Mouse (Mus musculus) limb, embryonic 15.5 days (tissue): ENCODE results near the gene Rad51b. TPM values are rescaled to one million over a fixed set of nuclear protein-coding genes. Genes with fewer than 3 reads are reported as not detected.

Experiments used
- ATAC-seq: fragments of 200-750 bp; cut with Nextera tagmentation; 2 replicates; pipeline ENCODE4 v1.8.0; 2017; ENCODE audit warnings: low read depth, moderate TSS enrichment; ENCODE audit not compliant: insufficient number of reproducible peaks, low FRiP score, low TSS enrichment
- H3K27ac ChIP-seq: fragments of 300-500 bp; sonication (generic); 2 replicates; pipeline ENCODE4 v1.5.1; 2015; ENCODE audit warnings: moderate library complexity, mild to moderate bottlenecking, inconsistent platforms
- H3K27me3 ChIP-seq: fragments of 300-500 bp; sonication (generic); 2 replicates; pipeline ENCODE4 v1.6.1; 2015; ENCODE audit warnings: inconsistent platforms
- H3K36me3 ChIP-seq: fragments of 300-500 bp; sonication (generic); 2 replicates; pipeline ENCODE4 v1.6.1; 2015; ENCODE audit warnings: inconsistent platforms
- H3K4me1 ChIP-seq: fragments of 300-500 bp; sonication (generic); 2 replicates; pipeline ENCODE4 v1.6.1; 2015; ENCODE audit warnings: inconsistent platforms
- H3K4me2 ChIP-seq: fragments of 300-500 bp; sonication (generic); 2 replicates; pipeline ENCODE4 v1.6.1; 2015; ENCODE audit warnings: mild to moderate bottlenecking, inconsistent platforms
- H3K4me3 ChIP-seq: fragments of 300-500 bp; sonication (generic); 2 replicates; pipeline ENCODE4 v1.5.1; 2015; ENCODE audit warnings: mild to moderate bottlenecking, inconsistent platforms
- H3K9ac ChIP-seq: fragments of 300-500 bp; sonication (generic); 2 replicates; pipeline ENCODE4 v1.6.1; 2015; ENCODE audit warnings: inconsistent platforms
- H3K9me3 ChIP-seq: fragments of 300-500 bp; sonication (generic); 2 replicates; pipeline ENCODE4 v1.6.1; 2016; ENCODE audit warnings: inconsistent platforms
- WGBS: fragments of 180-500 bp; shearing (Covaris S2); methylation state at CpG from one replicate; pipeline ENCODE4 v1.1.7; 2015; 5-methylcytosine and 5-hydroxymethylcytosine counted together
- polyA plus RNA-seq: library from polyadenylated mRNA; unstranded; fragments of >200 nt; fragmentation: Nextera tagmentation; extraction: Ambion mirVana; gene quantifications from 2 replicates; pipeline ENCODE4 v1.2.1, GENCODE M21; 2015

The Rad51b gene
- polyA plus RNA-seq, 1 experiment from 2014 or later, result 5.2 TPM

- ATAC-seq, result no peak
- H3K4me2 ChIP-seq, result no peak overlapping the region
- H3K4me3 ChIP-seq, result no peak overlapping the region
- no peaks in the 10 kb centered on the region for H3K27me3 ChIP-seq
- WGBS, result 82% methylated on average over 7 of the region's 7 CpGs
- H3K9ac ChIP-seq, result no peak overlapping the region
- H3K9me3 ChIP-seq, result no peaks in the 10 kb centered on the region
- H3K4me1 ChIP-seq, result peaks cover 12% of the 10 kb centered on the region; the same call in 1 of the 2 replicates
- no peak overlapping the region for H3K27ac ChIP-seq
- no peaks in the 10 kb centered on the region for H3K36me3 ChIP-seq
Observed at GRCm38 (mm10) chr12:79768741-79769322, 471.8 kb downstream of the Rad51b start.

GRCm38 (mm10) chr12:79769763-79770162 is 472.7 kb downstream of the Rad51b start:
- Histone ChIP-seq H3K4me3 (no peak overlapping the region), H3K9me3 (no peaks in the 10 kb centered on the region), H3K4me2 (no peak overlapping the region), H3K36me3 (no peaks in the 10 kb centered on the region), H3K27me3 (no peaks in the 10 kb centered on the region), H3K9ac (no peak overlapping the region), H3K4me1 (peaks cover 12% of the 10 kb centered on the region; the same call in 1 of the 2 replicates), H3K27ac (no peak overlapping the region)
- WGBS, result 93% methylated on average over 9 of the region's 9 CpGs
- no peak for ATAC-seq

- no peak for ATAC-seq
- H3K9ac ChIP-seq, result no peak overlapping the region
- H3K4me3 ChIP-seq, result no peak overlapping the region
- no peaks in the 10 kb centered on the region for H3K36me3 ChIP-seq
- no peak overlapping the region for H3K27ac ChIP-seq
- no peaks in the 10 kb centered on the region for H3K27me3 ChIP-seq
- H3K9me3 ChIP-seq, result no peaks in the 10 kb centered on the region
- H3K4me1 ChIP-seq, result peaks cover 12% of the 10 kb centered on the region; the same call in 1 of the 2 replicates
- 92% methylated on average over 4 of the region's 4 CpGs for WGBS
- no peak overlapping the region for H3K4me2 ChIP-seq
Observed at GRCm38 (mm10) chr12:79771194-79771593, 474.1 kb downstream of the Rad51b start.

GRCm38 (mm10) chr12:79771741-79772140 is 474.7 kb downstream of the Rad51b start:
- no peak overlapping the region for H3K4me3 ChIP-seq
- no peak for ATAC-seq
- H3K4me1 ChIP-seq, result peaks cover 14% of the 10 kb centered on the region
- H3K9ac ChIP-seq, result no peak overlapping the region
- no peaks in the 10 kb centered on the region for H3K27me3 ChIP-seq
- WGBS, result 72% methylated on average over 3 of the region's 3 CpGs
- no peaks in the 10 kb centered on the region for H3K9me3 ChIP-seq
- H3K27ac ChIP-seq, result no peak overlapping the region
- H3K4me2 ChIP-seq, result no peak overlapping the region
- no peaks in the 10 kb centered on the region for H3K36me3 ChIP-seq

GRCm38 (mm10) chr12:79773246-79773645 is 476.2 kb downstream of the Rad51b start:
- H3K36me3 ChIP-seq, result no peaks in the 10 kb centered on the region
- H3K27ac ChIP-seq, result peak overlapping the region; percentile 76
- 62% methylated on average over 4 of the region's 4 CpGs for WGBS
- H3K4me1 ChIP-seq, result peaks cover 23% of the 10 kb centered on the region
- H3K27me3 ChIP-seq, result no peaks in the 10 kb centered on the region
- no peak overlapping the region for H3K4me2 ChIP-seq
- H3K9me3 ChIP-seq, result no peaks in the 10 kb centered on the region
- H3K9ac ChIP-seq, result no peak overlapping the region
- no peak for ATAC-seq
- H3K4me3 ChIP-seq, result no peak overlapping the region

- no peaks in the 10 kb centered on the region for H3K9me3 ChIP-seq
- H3K4me2 ChIP-seq, result no peak overlapping the region
- H3K4me3 ChIP-seq, result no peak overlapping the region
- H3K27ac ChIP-seq, result peak overlapping the region; percentile 9; the same call in 1 of the 2 replicates
- WGBS, result 62% methylated on average over 4 of the region's 4 CpGs
- no peak for ATAC-seq
- no peaks in the 10 kb centered on the region for H3K36me3 ChIP-seq
- H3K27me3 ChIP-seq, result no peaks in the 10 kb centered on the region
- H3K4me1 ChIP-seq, result peaks cover 23% of the 10 kb centered on the region
- H3K9ac ChIP-seq, result no peak overlapping the region
Observed at GRCm38 (mm10) chr12:79774571-79774970, 477.5 kb downstream of the Rad51b start.

GRCm38 (mm10) chr12:79776828-79777227 is 479.7 kb downstream of the Rad51b start:
- no peak overlapping the region for H3K4me2 ChIP-seq
- ATAC-seq, result no peak
- H3K27ac ChIP-seq, result peak overlapping the region; percentile 40; the same call in 1 of the 2 replicates
- H3K4me3 ChIP-seq, result no peak overlapping the region
- H3K9me3 ChIP-seq, result no peaks in the 10 kb centered on the region
- H3K27me3 ChIP-seq, result no peaks in the 10 kb centered on the region
- H3K4me1 ChIP-seq, result peaks cover 32% of the 10 kb centered on the region
- no peaks in the 10 kb centered on the region for H3K36me3 ChIP-seq
- 58% methylated on average over 5 of the region's 5 CpGs for whole genome bisulfite sequencing
- no peak overlapping the region for H3K9ac ChIP-seq

GRCm38 (mm10) chr12:79780745-79781144 is 483.7 kb downstream of the Rad51b start:
- H3K36me3 ChIP-seq, result no peaks in the 10 kb centered on the region
- no peaks in the 10 kb centered on the region for H3K27me3 ChIP-seq
- H3K27ac ChIP-seq, result peak overlapping the region; percentile 69
- H3K4me3 ChIP-seq, result no peak overlapping the region
- H3K9ac ChIP-seq, result no peak overlapping the region
- WGBS, result 44% methylated on average over 2 of the region's 2 CpGs
- no peak overlapping the region for H3K4me2 ChIP-seq
- peaks cover 23% of the 10 kb centered on the region for H3K4me1 ChIP-seq
- no peaks in the 10 kb centered on the region for H3K9me3 ChIP-seq
- ATAC-seq, result no peak

- peaks cover 20% of the 10 kb centered on the region for H3K4me1 ChIP-seq
- H3K27ac ChIP-seq, result no peak overlapping the region
- H3K36me3 ChIP-seq, result no peaks in the 10 kb centered on the region
- no peak overlapping the region for H3K9ac ChIP-seq
- 85% methylated on average over 5 of the region's 5 CpGs for WGBS
- no peak overlapping the region for H3K4me2 ChIP-seq
- H3K9me3 ChIP-seq, result no peaks in the 10 kb centered on the region
- no peaks in the 10 kb centered on the region for H3K27me3 ChIP-seq
- no peak overlapping the region for H3K4me3 ChIP-seq
- no peak for ATAC-seq
Observed at GRCm38 (mm10) chr12:79781788-79782187, 484.7 kb downstream of the Rad51b start.

- H3K4me3 ChIP-seq, result no peak overlapping the region
- ATAC-seq, result no peak
- H3K4me2 ChIP-seq, result no peak overlapping the region
- H3K27ac ChIP-seq, result no peak overlapping the region
- H3K4me1 ChIP-seq, result peaks cover 13% of the 10 kb centered on the region; the same call in 1 of the 2 replicates
- no peaks in the 10 kb centered on the region for H3K9me3 ChIP-seq
- 95% methylated on average over 6 of the region's 6 CpGs for WGBS
- no peaks in the 10 kb centered on the region for H3K27me3 ChIP-seq
- H3K36me3 ChIP-seq, result no peaks in the 10 kb centered on the region
- H3K9ac ChIP-seq, result no peak overlapping the region
Observed at GRCm38 (mm10) chr12:79782444-79783117, 485.5 kb downstream of the Rad51b start.

GRCm38 (mm10) chr12:79784159-79784558 is 487.1 kb downstream of the Rad51b start:
- no peak overlapping the region for H3K27ac ChIP-seq
- 71% methylated on average over 7 of the region's 7 CpGs for WGBS
- no peaks in the 10 kb centered on the region for H3K36me3 ChIP-seq
- no peak overlapping the region for H3K9ac ChIP-seq
- no peaks in the 10 kb centered on the region for H3K9me3 ChIP-seq
- no peak overlapping the region for H3K4me2 ChIP-seq
- no peak overlapping the region for H3K4me3 ChIP-seq
- H3K4me1 ChIP-seq, result peaks cover 11% of the 10 kb centered on the region; the same call in 1 of the 2 replicates
- no peak for ATAC-seq
- no peaks in the 10 kb centered on the region for H3K27me3 ChIP-seq

GRCm38 (mm10) chr12:79785691-79786090 is 488.6 kb downstream of the Rad51b start:
- Histone ChIP-seq H3K27ac (no peak overlapping the region), H3K4me3 (no peak overlapping the region), H3K9ac (no peak overlapping the region), H3K4me1 (peaks cover 8% of the 10 kb centered on the region; the same call in 1 of the 2 replicates), H3K4me2 (no peak overlapping the region), H3K27me3 (no peaks in the 10 kb centered on the region), H3K36me3 (no peaks in the 10 kb centered on the region), H3K9me3 (no peaks in the 10 kb centered on the region)
- no peak for ATAC-seq
- 82% methylated on average over 3 of the region's 3 CpGs for WGBS
